Mouse (Mus musculus) heart, adult 2 months (tissue): ENCODE data around the gene Exoc3l2.

Experiments
- CTCF ChIP-seq: fragments of 200-600 bp; IDR thresholded peaks from 2 replicates; pipeline ENCODE4 v1.8.1; 2022; ENCODE audit warnings: antibody characterized with exemption, mild to moderate bottlenecking, moderate library complexity
- EP300 ChIP-seq: fragments of 200-500 bp; IDR thresholded peaks from 2 replicates; pipeline ENCODE4 v1.6.1; 2011; ENCODE audit warnings: low read depth, low read length, control low read depth; ENCODE audit not compliant: insufficient read depth

GRCm38 (mm10) chr7:19426888-19427287 is 36.2 kb upstream of the Exoc3l2 start:
- no peak for TF ChIP-seq EP300
- TF ChIP-seq CTCF: no peak
